Mouse (Mus musculus) neural tube, embryonic 14.5 days (tissue): ENCODE data around the gene Hyal2. TPM values are rescaled to one million over a fixed set of nuclear protein-coding genes. Genes with fewer than 3 reads are reported as not detected.
A peak's percentile ranks its signal among the peaks of the same experiment; 100 is the strongest.
"Not testable (repeated sequence)": the region's sequence is repeated elsewhere in the genome, so short reads cannot be mapped to it uniquely, and the experiment has no call there.

Source experiments
- ATAC-seq: fragments of 200-750 bp; cut with Nextera tagmentation; 2 replicates; pipeline ENCODE4 v1.8.0; 2017; ENCODE audit warnings: low read depth, mild to moderate bottlenecking, moderate TSS enrichment, moderate library complexity
- H3K27ac ChIP-seq: fragments of 300-500 bp; sonication (generic); 2 replicates; pipeline ENCODE4 v1.5.1; 2014; ENCODE audit warnings: low read depth, mild to moderate bottlenecking, control low read depth, low read length, moderate library complexity, mixed read lengths
- H3K27me3 ChIP-seq: fragments of 300-500 bp; sonication (generic); 2 replicates; pipeline ENCODE4 v1.6.1; 2014; ENCODE audit warnings: low read length; ENCODE audit not compliant: control insufficient read depth, insufficient read depth
- H3K36me3 ChIP-seq: fragments of 300-500 bp; sonication (generic); 2 replicates; pipeline ENCODE4 v1.6.1; 2014; ENCODE audit warnings: low read length, mixed read lengths; ENCODE audit not compliant: control insufficient read depth, insufficient read depth
- H3K4me1 ChIP-seq: fragments of 300-500 bp; sonication (generic); 2 replicates; pipeline ENCODE4 v1.6.1; 2014; ENCODE audit warnings: low read length; ENCODE audit not compliant: control insufficient read depth, insufficient read depth
- H3K4me2 ChIP-seq: fragments of 300-500 bp; sonication (generic); 2 replicates; pipeline ENCODE4 v1.6.1; 2014; ENCODE audit warnings: mild to moderate bottlenecking, low read depth, low read length, control low read depth
- H3K4me3 ChIP-seq: fragments of 300-500 bp; sonication (generic); 2 replicates; pipeline ENCODE4 v1.5.1; 2014; ENCODE audit warnings: low read depth, low read length, control low read depth, mixed read lengths
- H3K9ac ChIP-seq: fragments of 300-500 bp; sonication (generic); replicated peaks from 2 replicates; pipeline ENCODE4 v1.6.1; 2014; ENCODE audit warnings: low read depth, mild to moderate bottlenecking, control low read depth, low read length, mixed read lengths
- H3K9me3 ChIP-seq: fragments of 300-500 bp; sonication (generic); 2 replicates; pipeline ENCODE4 v1.6.1; 2016; ENCODE audit warnings: low read length; ENCODE audit not compliant: control insufficient read depth
- WGBS: fragments of 180-500 bp; shearing (Covaris S2); extraction: QIAGEN DNeasy Blood & Tissue Kit; methylation state at CpG from one replicate; pipeline ENCODE4 v1.1.7; 2014; 5-methylcytosine and 5-hydroxymethylcytosine counted together
- polyA plus RNA-seq: library from polyadenylated mRNA; unstranded; fragments of >200 nt; fragmentation: Nextera tagmentation; extraction: Ambion mirVana; gene quantifications from 2 replicates; pipeline ENCODE4 v1.2.1, GENCODE M21; 2014

The Hyal2 gene
- polyA plus RNA-seq, 1 experiment from 2014 or later = 60.3 TPM

- Histone ChIP-seq H3K27ac (no peak overlapping the region), H3K9ac (no peak overlapping the region), H3K36me3 (peaks cover 24% of the 10 kb centered on the region), H3K4me2 (0 out of 2 replicates have a peak overlapping the region, but pooled peaks have one; percentile 95), H3K4me3 (no peak overlapping the region), H3K27me3 (no peaks in the 10 kb centered on the region), H3K4me1 (peaks cover 35% of the 10 kb centered on the region), H3K9me3 (no peaks in the 10 kb centered on the region)
- ATAC-seq = no peak
- 94% methylated on average over 22 of the region's 22 CpGs for WGBS
Observed at GRCm38 (mm10) chr9:107571534-107572326, 4.0 kb downstream of the Hyal2 start.

- H3K27ac ChIP-seq = no peak overlapping the region
- H3K9me3 ChIP-seq = no peaks in the 10 kb centered on the region
- H3K4me1 ChIP-seq = peaks cover 31% of the 10 kb centered on the region
- no peak overlapping the region for H3K9ac ChIP-seq
- ATAC-seq = no peak
- peaks cover 24% of the 10 kb centered on the region for H3K36me3 ChIP-seq
- H3K4me2 ChIP-seq = no peak overlapping the region
- 100% methylated on average over 2 of the region's 2 CpGs for WGBS
- H3K27me3 ChIP-seq = no peaks in the 10 kb centered on the region
- no peak overlapping the region for H3K4me3 ChIP-seq
Observed at GRCm38 (mm10) chr9:107572327-107572662, 4.5 kb downstream of the Hyal2 start.

- ATAC-seq = not testable (repeated sequence)
- 84% methylated on average over 6 of the region's 6 CpGs for WGBS
Observed at GRCm38 (mm10) chr9:107573774-107574173, 6.0 kb downstream of the Hyal2 start.

GRCm38 (mm10) chr9:107575579-107576356 lies 8.0 kb downstream of the Hyal2 start:
- peaks cover 23% of the 10 kb centered on the region for H3K36me3 ChIP-seq
- H3K4me1 ChIP-seq = peaks cover 16% of the 10 kb centered on the region
- no peak overlapping the region for H3K27ac ChIP-seq
- WGBS = 91% methylated on average over 14 of the region's 14 CpGs
- ATAC-seq = no peak
- no peak overlapping the region for H3K4me3 ChIP-seq
- no peak overlapping the region for H3K4me2 ChIP-seq
- no peak overlapping the region for H3K9ac ChIP-seq
- no peaks in the 10 kb centered on the region for H3K9me3 ChIP-seq
- no peaks in the 10 kb centered on the region for H3K27me3 ChIP-seq

More at GRCm38 (mm10) chr9:107573774-107574173, 6.0 kb downstream of the Hyal2 start:
- not testable (repeated sequence) for H3K27ac ChIP-seq, H3K4me3 ChIP-seq, H3K9me3 ChIP-seq, H3K27me3 ChIP-seq, H3K9ac ChIP-seq, H3K4me2 ChIP-seq
- H3K36me3 ChIP-seq = peaks cover 24% of the 10 kb centered on the region
- H3K4me1 ChIP-seq = peaks cover 20% of the 10 kb centered on the region

- WGBS = 26% methylated on average over 16 of the region's 16 CpGs
- Histone ChIP-seq H3K4me2 (peak within 1 kb of the TSS; percentile 32), H3K27ac (no peak within 1 kb of the TSS), H3K4me1 (peaks cover 15% of the 10 kb centered on the region), H3K36me3 (peaks cover 16% of the 10 kb centered on the region), H3K27me3 (no peaks in the 10 kb centered on the region), H3K9me3 (no peaks in the 10 kb centered on the region), H3K9ac (no peak within 1 kb of the TSS), H3K4me3 (0 out of 2 replicates have a peak within 1 kb of the TSS, but pooled peaks have one; percentile 8)
- ATAC-seq = peak; percentile 50; the same call in 1 of the 2 replicates
Observed at GRCm38 (mm10) chr9:107576357-107577107, 8.8 kb downstream of the Hyal2 start, which contains the start of gene Hyal1. TSS of gene Hyal1 (plus strand) at chr9:107576927.

GRCm38 (mm10) chr9:107577871-107578270 lies 10.1 kb downstream of the Hyal2 start:
- peaks cover 18% of the 10 kb centered on the region for H3K4me1 ChIP-seq

GRCm38 (mm10) chr9:107578587-107578986 lies 10.8 kb downstream of the Hyal2 start, which contains the start of gene Naa80:
TSS of gene Naa80 (plus strand) at chr9:107578887.
- Histone ChIP-seq H3K36me3 (peaks cover 9% of the 10 kb centered on the region; the same call in 1 of the 2 replicates), H3K27ac (0 out of 2 replicates have a peak within 1 kb of the TSS, but pooled peaks have one; percentile 61), H3K9me3 (no peaks in the 10 kb centered on the region), H3K27me3 (no peaks in the 10 kb centered on the region), H3K4me1 (peaks cover 18% of the 10 kb centered on the region), H3K9ac (0 out of 2 replicates have a peak within 1 kb of the TSS, but pooled peaks have one; percentile 16), H3K4me3 (no peak within 1 kb of the TSS), H3K4me2 (no peak within 1 kb of the TSS)
- WGBS = 73% methylated on average over 3 of the region's 3 CpGs
- ATAC-seq = no peak

More at GRCm38 (mm10) chr9:107577871-107578270, 10.1 kb downstream of the Hyal2 start:
- Histone ChIP-seq H3K4me3 (no peak overlapping the region), H3K9me3 (no peaks in the 10 kb centered on the region), H3K36me3 (peaks cover 4% of the 10 kb centered on the region; the same call in 1 of the 2 replicates), H3K27ac (no peak overlapping the region), H3K9ac (no peak overlapping the region), H3K4me2 (no peak overlapping the region), H3K27me3 (no peaks in the 10 kb centered on the region)
- WGBS = 94% methylated on average over 10 of the region's 10 CpGs
- no peak for ATAC-seq

GRCm38 (mm10) chr9:107579023-107579900 lies 11.5 kb downstream of the Hyal2 start:
- Histone ChIP-seq H3K36me3 (peaks cover 10% of the 10 kb centered on the region; the same call in 1 of the 2 replicates), H3K4me2 (no peak overlapping the region), H3K4me1 (peaks cover 18% of the 10 kb centered on the region), H3K27ac (0 out of 2 replicates have a peak overlapping the region, but pooled peaks have one; percentile 61), H3K9ac (0 out of 2 replicates have a peak overlapping the region, but pooled peaks have one; percentile 16), H3K4me3 (no peak overlapping the region), H3K27me3 (no peaks in the 10 kb centered on the region), H3K9me3 (no peaks in the 10 kb centered on the region)
- WGBS = 90% methylated on average over 14 of the region's 14 CpGs
- ATAC-seq = no peak
